Mouse (Mus musculus) embryonic facial prominence, embryonic 11.5 days (tissue): ENCODE measurements around the gene Lmbrd2. TPM values are rescaled to one million over a fixed set of nuclear protein-coding genes. Genes with fewer than 3 reads are reported as not detected.
"Not testable (repeated sequence)": the region's sequence is repeated elsewhere in the genome, so short reads cannot be mapped to it uniquely, and the experiment has no call there.

Source experiments
- ATAC-seq: fragments of 200-750 bp; cut with Nextera tagmentation; replicated peaks from 2 replicates; pipeline ENCODE4 v1.8.0; 2017; ENCODE audit warnings: low read depth; ENCODE audit not compliant: insufficient number of reproducible peaks, low FRiP score, low TSS enrichment
- DNase-seq: peaks from one replicate; pipeline ENCODE4 v3.0.0-alpha.2; 2015; ENCODE audit warnings: low spot score
- H3K27ac ChIP-seq: fragments of 300-500 bp; sonication (generic); replicated peaks from 2 replicates; pipeline ENCODE4 v1.5.1; 2014; ENCODE audit warnings: mild to moderate bottlenecking, low read depth, low read length, control low read depth
- H3K27me3 ChIP-seq: fragments of 300-500 bp; sonication (generic); 2 replicates; pipeline ENCODE4 v1.6.1; 2014; ENCODE audit warnings: mild to moderate bottlenecking, low read length, moderate library complexity, mixed read lengths; ENCODE audit not compliant: control insufficient read depth, insufficient read depth
- H3K36me3 ChIP-seq: fragments of 300-500 bp; sonication (generic); replicated peaks from 2 replicates; pipeline ENCODE4 v1.6.1; 2014; ENCODE audit warnings: low read depth, mild to moderate bottlenecking, low read length, moderate library complexity, mixed read lengths; ENCODE audit not compliant: control insufficient read depth, insufficient read depth
- H3K4me1 ChIP-seq: fragments of 300-500 bp; sonication (generic); 2 replicates; pipeline ENCODE4 v1.6.1; 2014; ENCODE audit warnings: low read length, mixed read lengths; ENCODE audit not compliant: control insufficient read depth, insufficient read depth
- H3K4me2 ChIP-seq: fragments of 300-500 bp; sonication (generic); 2 replicates; pipeline ENCODE4 v1.6.1; 2014; ENCODE audit warnings: low read depth, mild to moderate bottlenecking, control low read depth, low read length, moderate library complexity
- H3K4me3 ChIP-seq: fragments of 300-500 bp; sonication (generic); 2 replicates; pipeline ENCODE4 v1.5.1; 2014; ENCODE audit warnings: low read depth, low read length, control low read depth
- H3K9ac ChIP-seq: fragments of 300-500 bp; sonication (generic); replicated peaks from 2 replicates; pipeline ENCODE4 v1.6.1; 2014; ENCODE audit warnings: mild to moderate bottlenecking, control low read depth, low read length
- H3K9me3 ChIP-seq: fragments of 300-500 bp; sonication (generic); replicated peaks from 2 replicates; pipeline ENCODE4 v1.6.1; 2016; ENCODE audit warnings: mild to moderate bottlenecking, low read length, inconsistent platforms, mixed read lengths; ENCODE audit not compliant: control insufficient read depth
- WGBS: fragments of 180-500 bp; shearing (Covaris S2); extraction: QIAGEN DNeasy Blood & Tissue Kit; methylation state at CpG from one replicate; pipeline ENCODE4 v1.1.7; 2014; 5-methylcytosine and 5-hydroxymethylcytosine counted together
- polyA plus RNA-seq: library from polyadenylated mRNA; unstranded; fragments of >200 nt; fragmentation: Nextera tagmentation; extraction: Ambion mirVana; gene quantifications from 2 replicates; pipeline ENCODE4 v1.2.1, GENCODE M21; 2014

Lmbrd2 gene
- polyA plus RNA-seq, 1 experiment from 2014 or later = 4.1 TPM

DNA sequence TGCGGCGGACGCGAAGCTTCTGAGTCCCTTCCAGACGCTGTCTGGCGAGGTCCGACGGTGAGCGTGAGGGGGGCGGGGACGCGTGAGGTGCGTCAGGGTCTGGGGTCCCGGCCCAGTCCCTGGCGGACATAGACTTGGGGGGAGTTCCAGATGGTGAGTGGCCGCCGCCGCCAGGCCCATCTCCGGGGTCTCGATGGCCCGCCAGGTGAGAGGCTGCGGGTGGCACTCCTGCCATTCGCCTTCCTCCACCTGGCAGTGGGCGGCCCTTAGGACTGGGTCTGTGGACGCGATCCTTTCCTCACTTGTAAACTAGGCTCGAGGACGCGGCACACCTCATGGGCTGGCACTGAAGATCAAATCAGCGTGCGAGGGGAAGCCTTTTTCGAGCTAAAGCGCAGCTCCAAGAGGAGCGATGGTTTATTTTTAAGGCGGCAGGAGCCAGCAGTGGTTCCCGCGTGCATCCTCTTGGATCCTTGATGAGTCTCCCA, 378 bp downstream of the Lmbrd2 start:
- H3K27me3 ChIP-seq = no peaks in the 10 kb centered on the region
- under 1% methylated on average over 33 of the region's 37 CpGs for WGBS
- DNase-seq = peak; percentile 57

DNA sequence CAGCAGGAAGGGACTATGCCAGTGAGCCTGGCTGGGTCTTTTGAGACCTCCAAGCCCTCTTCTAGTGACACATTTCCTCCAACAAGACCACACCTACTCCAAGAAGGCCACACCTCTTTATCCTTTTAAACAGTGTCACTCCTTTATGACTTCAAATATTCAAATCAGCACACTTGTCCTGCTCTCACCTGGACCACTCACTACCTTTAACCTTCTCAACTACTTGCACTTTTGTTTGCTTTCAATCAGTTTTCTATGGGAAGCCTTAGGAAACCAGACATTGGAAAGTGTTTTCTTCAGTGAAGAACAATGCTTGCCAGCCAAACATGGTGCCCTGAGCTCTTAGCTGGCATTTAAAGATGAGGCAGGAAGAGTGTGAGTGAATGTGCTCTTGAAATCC, 15.0 kb downstream of the Lmbrd2 start, which contains the start of gene Skp2:
TSS of gene Skp2 (minus strand) at position 101 of the 400 bp plus-strand sequence.
- ATAC-seq (no peak), DNase-seq (no peak)
- H3K27me3 ChIP-seq = no peaks in the 10 kb centered on the region
- no peaks in the 10 kb centered on the region for H3K9me3 ChIP-seq
- H3K36me3 ChIP-seq = no peaks in the 10 kb centered on the region
- H3K4me2 ChIP-seq = no peak within 1 kb of the TSS
- H3K27ac ChIP-seq = no peak within 1 kb of the TSS
- no peaks in the 10 kb centered on the region for H3K4me1 ChIP-seq
- no peak within 1 kb of the TSS for H3K9ac ChIP-seq
- H3K4me3 ChIP-seq = no peak within 1 kb of the TSS

More for the DNA sequence above, 378 bp downstream of the Lmbrd2 start:
- peak overlapping the region; percentile 31; the same call in 1 of the 2 replicates for H3K27ac ChIP-seq
- peak overlapping the region; percentile 64 for H3K4me3 ChIP-seq
- peak overlapping the region; percentile 74 for H3K9ac ChIP-seq
- H3K4me1 ChIP-seq = no peaks in the 10 kb centered on the region
- no peaks in the 10 kb centered on the region for H3K9me3 ChIP-seq
- peak; percentile 93 for ATAC-seq
- peaks cover 9% of the 10 kb centered on the region for H3K36me3 ChIP-seq
- H3K4me2 ChIP-seq = peak overlapping the region; percentile 73

DNA sequence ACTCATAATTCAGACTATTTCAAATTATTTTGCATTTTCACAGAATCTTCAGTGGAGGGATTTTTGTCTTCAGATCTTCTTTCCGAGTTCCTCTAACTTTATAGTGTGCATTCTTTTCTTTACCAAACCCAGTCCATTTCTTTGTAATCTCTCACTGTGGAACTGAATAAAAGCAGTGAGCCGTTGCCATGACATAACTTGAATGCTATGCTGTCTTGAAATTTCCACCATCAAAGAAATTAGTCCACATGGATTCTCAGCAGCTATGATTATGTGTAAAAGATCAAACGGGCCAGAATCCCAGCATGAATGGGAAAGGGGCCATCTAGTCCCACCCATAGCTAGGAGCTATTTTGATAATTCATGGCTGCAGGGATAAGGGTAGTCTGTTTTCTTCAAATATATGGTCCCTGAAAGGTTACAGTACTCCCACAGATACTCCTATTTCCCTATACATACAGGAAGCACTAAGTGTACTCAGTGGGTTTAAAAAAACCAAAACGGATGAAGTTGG, 22.3 kb downstream of the Lmbrd2 start:
- Histone ChIP-seq H3K4me2 (no peak overlapping the region), H3K27ac (no peak overlapping the region), H3K27me3 (no peaks in the 10 kb centered on the region), H3K9me3 (no peaks in the 10 kb centered on the region), H3K4me3 (no peak overlapping the region), H3K4me1 (no peaks in the 10 kb centered on the region), H3K9ac (no peak overlapping the region), H3K36me3 (no peaks in the 10 kb centered on the region)
- DNase-seq (no peak), ATAC-seq (no peak)
- 74% methylated on average over 4 of the region's 4 CpGs for WGBS

DNA sequence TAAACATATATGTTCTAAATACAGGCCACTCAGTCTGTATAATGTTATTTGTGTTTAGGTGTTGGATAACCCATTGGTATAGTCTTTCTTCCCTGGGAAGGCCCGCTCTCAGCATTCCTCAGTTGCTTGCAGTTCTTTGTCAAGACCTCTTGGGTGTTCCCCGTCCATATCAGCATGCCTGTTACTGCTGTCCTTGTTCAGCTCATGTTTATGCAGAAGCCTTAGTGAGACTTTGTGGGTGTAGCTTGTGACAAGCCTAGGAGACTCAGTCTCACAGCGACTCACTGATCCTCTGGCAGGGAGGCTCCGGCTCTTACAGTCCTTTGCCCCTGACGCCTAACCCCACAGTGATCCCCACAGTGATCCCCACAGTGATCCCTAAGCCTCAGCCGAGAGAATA, 23.8 kb downstream of the Lmbrd2 start:
- no peaks in the 10 kb centered on the region for H3K27me3 ChIP-seq
- no peaks in the 10 kb centered on the region for H3K9me3 ChIP-seq
- H3K27ac ChIP-seq = no peak overlapping the region
- ATAC-seq (no peak), DNase-seq (no peak)
- 67% methylated on average over 6 of the region's 6 CpGs for WGBS
- H3K4me2 ChIP-seq = no peak overlapping the region
- H3K36me3 ChIP-seq = no peaks in the 10 kb centered on the region
- H3K4me1 ChIP-seq = no peaks in the 10 kb centered on the region
- H3K4me3 ChIP-seq = no peak overlapping the region
- H3K9ac ChIP-seq = no peak overlapping the region

DNA sequence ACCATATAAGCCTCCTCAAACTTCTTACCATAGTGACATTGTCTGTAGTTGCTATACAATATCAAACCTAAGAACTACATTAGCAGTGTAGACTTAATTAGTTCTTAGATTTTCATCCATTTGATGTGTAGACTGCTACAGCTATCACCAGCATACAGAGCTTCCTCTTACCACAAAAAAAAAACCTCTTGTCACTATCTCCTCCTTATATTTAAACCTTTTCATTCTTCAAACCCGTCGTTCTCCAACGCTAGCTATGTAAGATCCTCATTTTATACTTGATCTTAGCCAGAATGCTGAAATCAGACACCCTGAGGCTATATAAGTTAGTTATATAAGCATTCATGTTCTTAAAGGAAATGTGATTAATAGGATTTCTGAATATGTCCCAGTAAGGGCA, 36.7 kb downstream of the Lmbrd2 start:
- Histone ChIP-seq H3K4me1 (no peaks in the 10 kb centered on the region), H3K4me2 (no peak overlapping the region), H3K36me3 (no peaks in the 10 kb centered on the region; the same call in 1 of the 2 replicates), H3K4me3 (no peak overlapping the region), H3K27me3 (no peaks in the 10 kb centered on the region), H3K27ac (no peak overlapping the region), H3K9ac (no peak overlapping the region), H3K9me3 (no peaks in the 10 kb centered on the region)
- 95% methylated on average over 3 of the region's 3 CpGs for WGBS
- ATAC-seq (no peak), DNase-seq (no peak)

DNA sequence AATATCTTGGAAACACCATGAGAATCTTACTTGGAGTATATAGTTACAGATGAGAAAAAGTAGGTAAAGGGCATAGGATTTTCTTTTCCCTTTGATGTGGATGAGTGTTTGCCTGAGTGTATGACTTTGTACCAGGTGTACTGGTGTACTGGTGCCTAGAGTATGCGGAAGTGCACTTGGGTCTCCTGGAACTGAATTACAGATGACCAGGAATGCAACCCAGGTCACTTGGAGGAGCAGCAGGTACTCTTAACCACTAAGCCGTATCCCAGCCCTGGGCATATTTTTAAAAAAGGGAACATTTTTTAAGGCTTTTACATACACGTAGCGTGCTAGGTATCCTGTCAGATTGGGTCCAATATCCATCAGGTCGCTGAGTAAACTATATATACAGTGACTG, 43.6 kb downstream of the Lmbrd2 start:
- 91% methylated on average over 5 of the region's 5 CpGs for WGBS
- Histone ChIP-seq H3K9ac (no peak overlapping the region), H3K36me3 (no peaks in the 10 kb centered on the region; the same call in 1 of the 2 replicates), H3K27ac (no peak overlapping the region), H3K4me3 (no peak overlapping the region), H3K27me3 (no peaks in the 10 kb centered on the region), H3K4me2 (no peak overlapping the region), H3K4me1 (no peaks in the 10 kb centered on the region), H3K9me3 (no peaks in the 10 kb centered on the region)
- DNase-seq (no peak), ATAC-seq (no peak)

DNA sequence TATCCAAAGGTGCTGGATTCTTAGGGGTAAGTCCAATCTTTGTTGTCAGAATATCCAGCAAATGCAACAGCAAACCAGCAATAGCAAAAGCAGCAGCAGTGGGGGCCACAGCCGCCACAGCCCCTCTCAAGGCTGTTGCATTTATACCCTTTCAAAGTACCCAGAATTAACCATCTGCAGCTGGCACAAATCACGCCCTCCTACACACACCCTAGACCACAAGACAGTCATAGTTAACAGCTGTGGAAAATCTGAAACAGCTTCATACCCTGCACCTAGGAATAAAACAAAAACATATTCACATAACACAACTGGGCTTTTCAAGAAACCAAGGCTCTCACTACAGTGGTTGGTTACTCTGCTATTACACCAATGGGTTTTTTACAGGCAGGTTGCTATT, 49.4 kb downstream of the Lmbrd2 start:
- no peaks in the 10 kb centered on the region for H3K4me1 ChIP-seq
- ATAC-seq = no peak; the same call in 1 of the 2 replicates
- no peaks in the 10 kb centered on the region for H3K9me3 ChIP-seq
- H3K9ac ChIP-seq = no peak overlapping the region
- H3K36me3 ChIP-seq = no peaks in the 10 kb centered on the region
- 86% methylated on average over 2 of the region's 2 CpGs for WGBS
- no peak overlapping the region for H3K27ac ChIP-seq
- no peak overlapping the region for H3K4me2 ChIP-seq
- no peaks in the 10 kb centered on the region for H3K27me3 ChIP-seq
- H3K4me3 ChIP-seq = no peak overlapping the region
- peak; percentile 20 for DNase-seq

DNA sequence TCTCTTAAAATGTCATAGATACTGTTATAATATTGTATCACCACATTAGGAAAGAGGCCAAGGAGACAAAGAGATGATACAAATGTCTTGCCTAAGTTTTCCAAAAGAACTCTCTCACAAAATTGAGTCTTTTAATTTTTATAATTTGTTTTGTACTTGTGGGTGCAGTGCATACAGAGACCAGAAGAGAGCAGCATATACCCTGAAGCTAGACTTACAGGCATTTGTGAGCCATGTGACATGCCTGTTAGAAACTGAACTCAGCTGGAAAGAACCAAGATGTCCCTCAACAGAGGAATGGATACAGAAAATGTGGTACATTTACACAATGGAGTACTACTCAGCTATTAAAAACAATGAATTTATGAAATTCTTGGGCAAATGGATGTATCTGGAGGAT, 52.3 kb downstream of the Lmbrd2 start:
- H3K27ac ChIP-seq, H3K4me1 ChIP-seq, H3K4me3 ChIP-seq, H3K4me2 ChIP-seq, ATAC-seq, H3K27me3 ChIP-seq, H3K9ac ChIP-seq, H3K9me3 ChIP-seq, H3K36me3 ChIP-seq: not testable (repeated sequence)
- DNase-seq = peak; percentile 7
